Mouse (Mus musculus): ENCODE data around the gene Eci1. TPM values are rescaled to one million over a fixed set of nuclear protein-coding genes. Genes with fewer than 3 reads are reported as not detected.

The Eci1 gene
- polyA plus RNA-seq, 1 experiment, result 31.4 TPM

DNA sequence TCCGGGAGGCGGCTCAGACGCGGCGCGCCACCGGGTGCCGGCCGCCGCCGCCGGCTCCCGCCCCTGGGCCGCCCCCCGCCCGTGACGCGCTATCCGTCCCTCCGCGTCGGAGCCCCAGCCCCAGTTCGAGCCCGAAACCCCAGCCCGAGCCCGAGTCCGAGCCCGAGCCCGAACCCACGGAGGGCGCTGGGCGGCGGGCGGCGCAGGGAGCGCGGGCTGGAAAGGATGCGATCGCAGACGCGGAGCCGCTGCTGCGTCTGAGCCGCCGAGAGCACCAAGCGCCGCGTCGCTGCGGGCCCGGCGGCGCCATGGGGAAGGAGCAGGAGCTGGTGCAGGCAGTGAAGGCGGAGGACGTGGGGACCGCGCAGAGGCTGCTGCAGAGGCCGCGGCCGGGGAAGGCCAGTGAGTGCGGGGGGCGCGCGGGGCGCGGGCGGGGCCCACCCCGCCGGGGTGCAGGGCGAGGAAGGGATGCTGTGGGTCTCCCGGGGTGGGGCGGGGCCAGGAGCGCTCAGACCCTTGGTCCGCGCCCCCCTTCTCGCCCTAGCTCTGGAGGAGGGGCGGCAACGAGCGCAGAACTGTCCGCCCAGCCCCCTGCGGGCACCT lies 62.3 kb downstream of the Eci1 start:
- Histone ChIP-seq H3K27ac (ENCODE audit: insufficient read depth, low read length) (no peak overlapping the region), H3K4me1 (ENCODE audit: control insufficient read depth, insufficient read depth, low read length) (no peaks in the 10 kb centered on the region), H3K4me3 (ENCODE audit: insufficient read depth, low read length) (peak overlapping the region; percentile 42)
- no peak for TF ChIP-seq POLR2A (IDR thresholded peaks at IDR 0.05; ENCODE audit: low read depth, low read length)
- TF ChIP-seq CTCF (IDR thresholded peaks at IDR 0.05; ENCODE audit: borderline replicate concordance, insufficient read depth, low read length), result no peak

Other genes starting within 250 kb of the Eci1 start
- gene Tbc1d24, start 221.1 kb upstream of the Eci1 start, polyA plus RNA-seq (2011; ENCODE audit: insufficient read length, low read depth, missing spikeins), result 10.9 and 14.0 TPM in 2 replicates
- gene Ntn3, start 217.1 kb upstream of the Eci1 start, polyA plus RNA-seq (2011; ENCODE audit: insufficient read length, low read depth, missing spikeins), result 2.9 and 4.1 TPM in 2 replicates
- 7.9 and 9.2 TPM in 2 replicates for gene Tedc2, start 205.8 kb upstream of the Eci1 start, polyA plus RNA-seq (2011; ENCODE audit: insufficient read length, low read depth, missing spikeins)
- gene Ccnf, start 175.2 kb upstream of the Eci1 start, polyA plus RNA-seq (2011; ENCODE audit: insufficient read length, low read depth, missing spikeins), result 23.5 and 24.2 TPM in 2 replicates
- not detected in 2 replicates for gene Abca17, start 75.6 kb upstream of the Eci1 start, polyA plus RNA-seq (2011; ENCODE audit: insufficient read length, low read depth, missing spikeins)
- gene Abca3, start 74.7 kb upstream of the Eci1 start, polyA plus RNA-seq (2011; ENCODE audit: insufficient read length, low read depth, missing spikeins), result 15.6 and 17.8 TPM in 2 replicates
- gene Rnps1, start 12.1 kb upstream of the Eci1 start, polyA plus RNA-seq (2011; ENCODE audit: insufficient read length, low read depth, missing spikeins), result 123 and 134 TPM in 2 replicates
- 2.5 and 2.8 TPM in 2 replicates for gene Dnase1l2, start 16.5 kb downstream of the Eci1 start, polyA plus RNA-seq (2011; ENCODE audit: insufficient read length, low read depth, missing spikeins)
- gene E4f1, start 43.7 kb downstream of the Eci1 start, polyA plus RNA-seq (2011; ENCODE audit: insufficient read length, low read depth, missing spikeins), result 11.9 and 14.8 TPM in 2 replicates
- 21.1 and 21.5 TPM in 2 replicates for gene Pgp, start 43.8 kb downstream of the Eci1 start, polyA plus RNA-seq (2011; ENCODE audit: insufficient read length, low read depth, missing spikeins)
- gene Bricd5, start 47.2 kb downstream of the Eci1 start, polyA plus RNA-seq (2011; ENCODE audit: insufficient read length, low read depth, missing spikeins), result 0.50 TPM in 1 of 2 replicates, not detected in the other
- 20.9 and 23.3 TPM in 2 replicates for gene Mlst8, start 52.4 kb downstream of the Eci1 start, polyA plus RNA-seq (2011; ENCODE audit: insufficient read length, low read depth, missing spikeins)
- not detected in 2 replicates for gene Caskin1, start 62.0 kb downstream of the Eci1 start, polyA plus RNA-seq (2011; ENCODE audit: insufficient read length, low read depth, missing spikeins)
- 161 and 163 TPM in 2 replicates for gene Traf7, start 101.3 kb downstream of the Eci1 start, polyA plus RNA-seq (2011; ENCODE audit: insufficient read length, low read depth, missing spikeins)
- gene Rab26, start 107.6 kb downstream of the Eci1 start, polyA plus RNA-seq (2011; ENCODE audit: insufficient read length, low read depth, missing spikeins), result 1.4 and 1.6 TPM in 2 replicates
- 63.1 and 66.7 TPM in 2 replicates for gene Pkd1, start 123.2 kb downstream of the Eci1 start, polyA plus RNA-seq (2011; ENCODE audit: insufficient read length, low read depth, missing spikeins)
- 75.0 and 83.8 TPM in 2 replicates for gene Tsc2, start 206.0 kb downstream of the Eci1 start, polyA plus RNA-seq (2011; ENCODE audit: insufficient read length, low read depth, missing spikeins)
- gene Nthl1, start 206.0 kb downstream of the Eci1 start, polyA plus RNA-seq (2011; ENCODE audit: insufficient read length, low read depth, missing spikeins), result 8.7 and 11.1 TPM in 2 replicates
- gene Slc9a3r2, start 223.7 kb downstream of the Eci1 start, polyA plus RNA-seq (2011; ENCODE audit: insufficient read length, low read depth, missing spikeins), result 24.2 and 25.9 TPM in 2 replicates
- gene Npw, start 231.8 kb downstream of the Eci1 start, polyA plus RNA-seq (2011; ENCODE audit: insufficient read length, low read depth, missing spikeins), result not detected in 2 replicates
- gene Zfp598, start 243.0 kb downstream of the Eci1 start, polyA plus RNA-seq (2011; ENCODE audit: insufficient read length, low read depth, missing spikeins), result 21.6 and 22.2 TPM in 2 replicates

Data from embryonic fibroblast, embryonic 13.5 days (primary cell).